Mouse (Mus musculus) limb, embryonic 14.5 days (tissue): ENCODE measurements at regions not wholly inside any gene's neighbourhood (a gene's known extent, or its start where the extent isn't known, plus 50 kb on each side); places are given as distances from the start of the nearest gene placed in this dataset.

ENCODE experiments used
- ATAC-seq: fragments of 200-750 bp; cut with Nextera tagmentation; 2 replicates; pipeline ENCODE4 v1.8.0; 2017; ENCODE audit warnings: low read depth, moderate number of reproducible peaks, moderate TSS enrichment; ENCODE audit not compliant: low FRiP score
- DNase-seq: peaks from one replicate; pipeline ENCODE4 v3.0.0-alpha.2; 2015; ENCODE audit warnings: low spot score
- H3K27ac ChIP-seq: fragments of 300-500 bp; sonication (generic); replicated peaks from 2 replicates; pipeline ENCODE4 v1.5.1; 2014; ENCODE audit warnings: low read depth, mild to moderate bottlenecking, low read length, moderate library complexity, mixed read lengths
- H3K27me3 ChIP-seq: fragments of 300-500 bp; sonication (generic); 2 replicates; pipeline ENCODE4 v1.6.1; 2014; ENCODE audit warnings: low read length, mixed read lengths; ENCODE audit not compliant: control insufficient read depth, insufficient read depth
- H3K36me3 ChIP-seq: fragments of 300-500 bp; sonication (generic); 2 replicates; pipeline ENCODE4 v1.6.1; 2014; ENCODE audit warnings: mild to moderate bottlenecking, low read length, moderate library complexity, mixed read lengths; ENCODE audit not compliant: control insufficient read depth, insufficient read depth
- H3K4me1 ChIP-seq: fragments of 300-500 bp; sonication (generic); 2 replicates; pipeline ENCODE4 v1.6.1; 2014; ENCODE audit warnings: antibody characterized with exemption, low read length, mixed read lengths; ENCODE audit not compliant: control insufficient read depth, insufficient read depth
- H3K4me2 ChIP-seq: fragments of 300-500 bp; sonication (generic); replicated peaks from 2 replicates; pipeline ENCODE4 v1.6.1; 2014; ENCODE audit warnings: low read depth, mild to moderate bottlenecking, low read length, moderate library complexity; ENCODE audit not compliant: severe bottlenecking
- H3K4me3 ChIP-seq: fragments of 300-500 bp; sonication (generic); replicated peaks from 2 replicates; pipeline ENCODE4 v1.5.1; 2014; ENCODE audit warnings: low read length
- H3K9ac ChIP-seq: fragments of 300-500 bp; sonication (generic); 2 replicates; pipeline ENCODE4 v1.6.1; 2014; ENCODE audit warnings: mild to moderate bottlenecking, low read depth, low read length, moderate library complexity; ENCODE audit not compliant: severe bottlenecking
- H3K9me3 ChIP-seq: fragments of 300-500 bp; sonication (generic); 2 replicates; pipeline ENCODE4 v1.6.1; 2016; ENCODE audit warnings: low read length; ENCODE audit not compliant: control insufficient read depth
- POLR2A ChIP-seq: fragments of 200-500 bp; IDR thresholded peaks from 2 replicates; pipeline ENCODE4 v1.8.0; 2012; ENCODE audit warnings: inconsistent platforms, mild to moderate bottlenecking, moderate library complexity, borderline replicate concordance; ENCODE audit not compliant: insufficient read depth, insufficient read length; ENCODE audit errors: extremely low read depth
- WGBS: fragments of 180-500 bp; shearing (Covaris S2); extraction: QIAGEN DNeasy Blood & Tissue Kit; methylation state at CpG from one replicate; pipeline ENCODE4 v1.1.7; 2014; 5-methylcytosine and 5-hydroxymethylcytosine counted together

GRCm38 (mm10) chr4:87648919-87649318 lies 384.2 kb downstream of the Mllt3 start:
- no peak for TF ChIP-seq POLR2A
- H3K27ac ChIP-seq, result no peak overlapping the region
- H3K4me2 ChIP-seq, result peak overlapping the region; percentile 52; the same call in 1 of the 2 replicates
- no peak overlapping the region for H3K4me3 ChIP-seq
- H3K27me3 ChIP-seq, result 0 out of 2 replicates have a peak, but pooled peaks cover 10% of the 10 kb centered on the region
- H3K9ac ChIP-seq, result no peak overlapping the region
- ATAC-seq (no peak), DNase-seq (no peak)
- no peaks in the 10 kb centered on the region for H3K36me3 ChIP-seq
- peaks cover 11% of the 10 kb centered on the region for H3K4me1 ChIP-seq
- H3K9me3 ChIP-seq, result no peaks in the 10 kb centered on the region

GRCm38 (mm10) chr4:87647932-87648911 lies 384.9 kb downstream of the Mllt3 start:
- DNase-seq (peak; percentile 46), ATAC-seq (peak; percentile 90)
- peaks cover 11% of the 10 kb centered on the region for H3K4me1 ChIP-seq
- 14% methylated on average over 26 of the region's 26 CpGs for WGBS
- no peak overlapping the region for H3K27ac ChIP-seq
- H3K4me3 ChIP-seq, result peak overlapping the region; percentile 17
- H3K9ac ChIP-seq, result peak overlapping the region; percentile 22; the same call in 1 of the 2 replicates
- 0 out of 2 replicates have a peak, but pooled peaks cover 7% of the 10 kb centered on the region for H3K27me3 ChIP-seq
- no peaks in the 10 kb centered on the region for H3K36me3 ChIP-seq
- H3K4me2 ChIP-seq, result peak overlapping the region; percentile 52
- no peaks in the 10 kb centered on the region for H3K9me3 ChIP-seq
- no peak for TF ChIP-seq POLR2A

DNA sequence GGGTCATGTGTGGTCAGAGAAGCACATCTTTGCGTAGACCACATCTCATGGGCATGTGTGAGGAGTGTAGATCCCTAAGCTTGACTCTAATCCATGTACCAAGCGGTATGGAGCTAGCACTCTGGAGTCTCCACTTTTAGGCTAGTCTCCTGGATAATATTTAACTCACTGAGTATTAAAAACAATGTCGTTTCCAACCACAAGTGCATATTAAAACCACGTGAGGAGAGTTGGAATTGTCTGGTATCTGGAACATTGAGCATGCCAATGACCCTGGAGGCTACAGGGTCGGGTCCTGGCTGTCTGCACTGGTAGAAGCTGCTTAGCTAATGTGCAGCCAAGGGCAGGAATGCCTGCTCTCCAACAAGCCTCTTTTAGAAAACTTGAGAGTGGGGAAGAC lies 391.2 kb downstream of the Mllt3 start:
- no peak for ATAC-seq
- Histone ChIP-seq H3K4me1 (peaks cover 3% of the 10 kb centered on the region; the same call in 1 of the 2 replicates), H3K4me2 (no peak overlapping the region), H3K27ac (no peak overlapping the region), H3K36me3 (no peaks in the 10 kb centered on the region), H3K9me3 (no peaks in the 10 kb centered on the region), H3K27me3 (no peaks in the 10 kb centered on the region), H3K9ac (no peak overlapping the region), H3K4me3 (no peak overlapping the region)
- TF ChIP-seq POLR2A, result no peak
- DNase-seq, result no peak
- WGBS, result 74% methylated on average over 5 of the region's 5 CpGs

DNA sequence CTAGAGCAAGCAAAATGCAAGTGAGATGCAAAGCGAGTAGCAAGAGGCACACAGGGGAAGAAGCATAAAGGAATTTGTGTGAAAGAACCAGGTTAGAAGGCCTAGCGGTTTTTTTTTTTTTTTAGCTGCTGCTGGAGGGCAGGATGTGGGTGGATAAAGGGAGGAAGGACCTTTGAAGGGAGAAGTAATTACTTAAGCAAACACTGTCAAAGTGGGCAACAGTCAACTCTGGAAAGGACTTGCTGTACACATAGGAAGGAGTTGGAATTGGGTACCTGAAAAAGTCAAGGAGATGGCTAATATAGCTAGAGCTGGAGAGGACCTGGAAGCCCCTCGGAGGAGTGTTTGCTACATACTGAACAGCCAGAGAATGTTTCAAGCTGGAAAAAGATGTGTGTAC lies 391.6 kb downstream of the Mllt3 start:
- TF ChIP-seq POLR2A, result no peak
- Histone ChIP-seq H3K4me3 (no peak overlapping the region), H3K36me3 (no peaks in the 10 kb centered on the region), H3K27me3 (no peaks in the 10 kb centered on the region), H3K4me2 (no peak overlapping the region), H3K9me3 (no peaks in the 10 kb centered on the region), H3K4me1 (peaks cover 3% of the 10 kb centered on the region; the same call in 1 of the 2 replicates), H3K9ac (no peak overlapping the region), H3K27ac (no peak overlapping the region)
- ATAC-seq (no peak), DNase-seq (no peak)
- WGBS, result 77% methylated on average over 3 of the region's 3 CpGs

- H3K9ac ChIP-seq, result no peak overlapping the region
- 30% methylated on average over 1 of the region's 1 CpGs for WGBS
- H3K4me1 ChIP-seq, result peaks cover 3% of the 10 kb centered on the region; the same call in 1 of the 2 replicates
- no peaks in the 10 kb centered on the region for H3K9me3 ChIP-seq
- no peak for TF ChIP-seq POLR2A
- no peak overlapping the region for H3K27ac ChIP-seq
- ATAC-seq (no peak), DNase-seq (no peak)
- no peak overlapping the region for H3K4me3 ChIP-seq
- no peak overlapping the region for H3K4me2 ChIP-seq
- H3K27me3 ChIP-seq, result no peaks in the 10 kb centered on the region
- H3K36me3 ChIP-seq, result no peaks in the 10 kb centered on the region
Measured at GRCm38 (mm10) chr4:87638380-87638646, 394.9 kb downstream of the Mllt3 start.
